Mouse (Mus musculus): ENCODE results near the gene Grm1.

The Grm1 gene

DNA sequence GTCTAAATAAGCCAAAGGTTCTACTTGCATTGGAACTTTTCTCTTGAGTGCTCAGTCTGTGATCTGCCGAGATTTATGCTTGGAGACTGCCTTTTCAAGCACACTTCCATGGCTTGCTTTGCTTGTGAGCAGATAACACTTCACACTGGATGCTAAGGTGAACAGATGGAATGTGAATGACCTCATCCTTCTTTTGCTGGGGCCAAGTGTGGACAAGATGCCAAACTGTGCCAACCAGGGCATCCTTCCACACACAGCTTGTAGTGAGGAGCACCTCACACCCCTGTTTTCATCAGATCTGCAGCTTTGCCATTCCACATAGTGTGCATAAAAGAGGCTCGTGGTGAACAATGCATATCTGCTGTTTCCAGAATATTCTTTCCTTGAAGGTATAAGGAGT lies 371.3 kb downstream of the Grm1 start:
- DNase-seq = no peak

DNA sequence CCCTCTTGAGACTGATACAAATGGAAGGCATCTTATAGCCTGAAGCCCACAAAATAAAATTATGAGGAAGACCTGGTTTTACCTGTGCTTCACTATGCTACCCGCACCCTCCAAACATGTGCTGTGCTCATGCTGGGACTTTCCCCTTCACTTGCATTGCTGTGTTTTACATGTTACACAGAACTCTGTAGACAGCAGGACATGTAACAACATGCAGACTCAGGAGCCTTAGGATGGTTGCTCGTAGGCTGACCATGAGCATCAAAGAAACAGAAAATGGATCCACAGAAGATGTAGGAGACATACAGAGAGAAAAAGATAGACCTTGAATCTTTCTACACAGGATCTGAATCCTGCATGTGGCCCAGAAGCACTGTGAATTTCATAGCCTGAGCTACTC lies 371.8 kb downstream of the Grm1 start:
- no peak for DNase-seq

DNA sequence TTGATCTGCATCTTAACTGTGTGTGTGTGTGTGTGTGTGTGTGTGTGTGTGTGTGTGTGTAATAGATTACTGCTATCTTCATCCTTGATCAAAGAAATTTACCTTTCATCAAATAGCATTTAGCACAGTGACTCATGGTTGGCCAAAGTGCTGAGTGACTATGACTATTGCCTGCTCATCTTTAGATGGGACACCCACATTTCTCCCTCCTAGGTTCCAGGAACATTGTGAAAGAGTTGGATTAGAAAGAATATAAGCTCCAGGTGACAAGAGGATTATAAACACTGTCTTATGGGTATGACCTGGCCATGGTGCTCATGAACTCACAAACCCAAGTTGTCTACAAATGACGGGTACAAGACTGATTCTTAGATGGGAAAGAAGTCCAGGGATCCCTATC lies 374.1 kb downstream of the Grm1 start:
- DNase-seq = no peak

DNA sequence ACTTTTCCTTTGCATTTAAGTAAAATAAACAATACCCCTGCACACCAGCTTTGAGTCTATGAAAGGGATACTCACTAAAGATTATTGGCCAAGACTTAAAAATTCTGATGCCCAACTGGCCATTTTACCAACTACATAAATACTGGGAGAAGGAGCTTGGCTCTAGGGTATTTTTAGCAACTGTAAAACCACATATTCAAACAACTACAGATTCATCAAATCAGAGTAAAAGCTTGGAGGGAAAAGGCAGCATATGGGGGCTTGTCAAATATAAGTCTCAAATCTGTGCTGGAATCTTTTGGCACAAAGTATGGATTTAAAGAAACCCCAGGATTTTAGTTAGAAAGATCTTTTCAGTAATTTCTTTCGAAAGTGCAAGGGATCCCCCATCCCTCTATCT lies 380.8 kb downstream of the Grm1 start:
- DNase-seq = no peak

DNA sequence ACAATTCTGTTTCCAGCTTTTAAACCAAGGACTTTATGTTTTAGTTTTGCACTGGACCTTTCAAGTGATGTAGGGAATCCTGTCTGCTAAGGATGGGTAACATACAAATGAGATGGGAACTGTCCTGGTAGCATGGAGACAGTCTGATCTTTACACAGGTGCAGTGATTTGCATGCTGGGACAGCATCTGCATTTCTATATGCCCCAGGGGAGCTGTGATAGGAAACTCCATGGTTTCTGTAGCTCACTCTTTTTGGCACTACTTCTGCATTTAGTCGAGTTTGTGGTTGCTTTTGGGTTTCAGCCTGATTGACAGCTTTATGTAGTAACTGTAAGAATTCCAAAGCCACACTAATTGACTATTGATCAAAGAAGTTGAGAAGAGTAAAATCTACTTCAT lies 381.3 kb downstream of the Grm1 start:
- DNase-seq = no peak

DNA sequence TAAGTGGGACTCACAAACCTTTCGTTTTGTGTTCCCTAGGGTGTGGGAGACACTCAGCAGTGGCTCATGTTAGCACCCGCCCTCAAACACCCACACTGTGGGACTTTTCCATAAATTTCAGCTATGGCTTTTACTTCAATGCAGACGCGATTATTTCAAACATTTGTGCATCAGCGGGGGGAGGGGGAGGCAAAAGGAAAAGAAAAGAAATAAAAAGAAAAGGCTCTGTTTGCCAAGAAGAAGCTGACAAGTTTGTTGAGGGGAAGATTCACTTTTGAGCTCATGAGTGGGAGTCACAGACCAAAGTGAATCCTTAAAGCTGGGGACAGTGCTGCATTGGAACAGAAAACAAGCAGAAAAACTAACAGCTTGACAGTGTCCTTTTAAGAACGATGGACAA lies 384.7 kb downstream of the Grm1 start:
- no peak for DNase-seq

DNA sequence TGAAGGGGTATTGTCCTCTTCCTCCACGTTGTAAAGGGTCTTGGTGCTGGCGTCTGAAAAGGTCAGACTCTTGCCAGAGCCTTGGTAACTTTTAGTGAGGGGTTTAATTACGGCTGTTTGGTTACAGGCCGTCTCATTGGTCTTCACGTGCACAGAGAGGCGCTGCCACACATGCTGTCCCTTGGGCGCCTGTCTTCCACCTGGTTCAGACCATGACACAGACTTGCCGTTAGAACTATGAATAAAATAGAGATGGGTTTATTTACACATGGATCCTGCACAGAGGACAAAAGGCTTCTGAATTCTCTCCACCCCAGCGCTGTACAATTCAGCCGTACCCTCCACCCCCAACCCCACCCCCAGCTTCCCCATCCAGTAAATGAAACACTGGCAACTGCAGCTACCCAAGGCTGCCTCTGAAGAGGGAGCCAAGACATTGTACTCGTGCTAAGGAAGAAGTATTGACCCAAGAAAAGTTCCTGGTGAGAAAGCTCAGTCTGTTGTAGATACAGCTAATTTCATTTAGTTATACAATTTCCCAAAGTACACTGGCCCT lies 392.4 kb downstream of the Grm1 start:
- DNase-seq = no peak

DNA sequence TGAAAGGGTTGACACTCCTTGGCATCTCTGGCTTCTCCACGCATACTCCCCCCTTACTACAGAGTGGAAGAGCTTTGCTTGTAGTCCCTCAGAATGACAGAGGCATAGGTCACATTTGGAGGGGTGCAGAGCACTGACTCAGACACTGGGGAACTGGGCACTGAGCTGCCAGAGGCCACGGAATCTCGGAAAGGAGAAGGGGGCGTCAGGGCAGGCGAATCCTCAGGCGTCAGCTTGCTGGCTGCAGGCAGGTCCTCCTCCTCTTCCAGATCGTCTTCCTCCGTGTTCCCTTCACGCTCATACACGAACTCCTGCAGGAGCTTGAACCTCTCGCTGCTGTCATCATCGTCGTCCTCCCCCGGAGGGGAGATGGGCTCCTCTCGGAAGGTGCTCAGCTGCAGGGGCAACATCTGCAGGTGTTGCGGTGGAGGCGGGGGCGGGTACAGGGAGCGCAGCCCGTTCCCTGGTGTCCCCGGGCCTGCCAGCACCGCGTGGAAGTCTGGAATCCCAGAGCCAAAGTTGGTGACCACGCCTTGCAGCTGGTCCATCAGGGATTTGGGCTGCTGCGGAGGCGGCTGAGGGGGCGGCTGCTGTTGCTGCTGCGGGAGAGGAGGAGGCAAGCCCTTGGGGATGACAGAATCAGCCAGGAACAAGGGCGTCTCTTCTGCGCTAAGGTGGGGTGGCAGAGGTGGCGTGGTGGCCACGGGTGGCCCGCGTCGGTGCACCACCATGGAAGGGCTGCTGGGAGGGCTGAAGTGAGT lies 393.1 kb downstream of the Grm1 start:
- peak; percentile 62 for DNase-seq

DNA sequence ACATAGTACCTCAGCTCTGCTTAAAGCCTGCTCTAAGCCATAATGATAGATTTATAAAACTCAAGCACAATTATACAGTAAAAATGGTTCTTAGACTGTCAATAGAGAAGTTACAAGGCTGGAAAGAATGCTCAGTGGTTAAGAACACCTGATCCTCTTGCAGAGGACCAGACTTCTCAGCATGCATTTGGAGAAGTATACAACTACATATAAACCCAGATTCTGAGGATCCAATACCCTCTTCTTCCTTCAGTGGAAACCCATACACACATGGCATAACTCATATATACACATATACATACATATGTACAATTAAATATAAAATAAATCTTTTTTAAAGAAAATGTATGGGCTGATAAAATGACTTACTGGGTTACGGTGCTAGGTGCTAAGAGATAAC lies 401.1 kb downstream of the Grm1 start, which contains the start of gene Gm10944:
Gene Gm10944, plus strand, starts transcription at position 301 of the 400 bp plus-strand sequence.
- no peak for DNase-seq

DNA sequence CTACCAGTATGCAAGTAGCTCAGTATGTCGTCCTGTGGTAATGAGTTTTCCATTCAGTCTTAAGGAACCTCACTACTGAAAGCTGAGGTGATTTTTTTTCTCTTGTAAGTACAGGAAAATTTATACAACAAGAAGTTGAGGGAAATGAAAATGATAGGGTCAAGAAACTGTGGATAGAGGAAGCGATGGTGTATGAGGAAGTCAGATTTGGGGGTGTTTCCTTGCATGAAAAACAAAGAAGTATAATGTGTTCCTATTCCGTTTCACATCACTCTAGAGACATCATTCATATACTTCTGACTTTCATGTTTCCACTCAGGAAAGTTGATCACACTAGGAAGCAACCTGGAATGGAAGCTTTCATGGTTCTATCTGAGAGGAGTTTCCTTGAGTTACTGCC lies 422.2 kb downstream of the Grm1 start:
- DNase-seq = no peak

DNA sequence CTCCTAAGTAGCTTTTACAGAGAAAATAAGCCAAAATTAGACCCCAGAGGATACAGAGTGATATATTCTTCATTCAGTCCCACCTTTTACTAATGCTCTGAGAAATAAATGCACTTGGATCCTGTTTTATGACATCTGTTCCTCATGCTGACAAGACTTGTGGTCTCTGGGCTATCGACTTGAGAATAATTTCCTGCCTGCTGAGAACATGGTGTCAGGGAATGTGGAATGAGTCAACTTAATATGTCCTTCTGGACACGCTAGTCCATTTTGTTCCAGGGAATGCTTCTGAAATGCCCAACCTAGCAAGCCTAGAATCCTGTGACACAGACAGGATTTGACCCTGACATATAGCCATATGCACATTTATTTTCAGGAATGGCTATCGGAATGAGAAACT lies 423.0 kb downstream of the Grm1 start:
- no peak for DNase-seq

DNA sequence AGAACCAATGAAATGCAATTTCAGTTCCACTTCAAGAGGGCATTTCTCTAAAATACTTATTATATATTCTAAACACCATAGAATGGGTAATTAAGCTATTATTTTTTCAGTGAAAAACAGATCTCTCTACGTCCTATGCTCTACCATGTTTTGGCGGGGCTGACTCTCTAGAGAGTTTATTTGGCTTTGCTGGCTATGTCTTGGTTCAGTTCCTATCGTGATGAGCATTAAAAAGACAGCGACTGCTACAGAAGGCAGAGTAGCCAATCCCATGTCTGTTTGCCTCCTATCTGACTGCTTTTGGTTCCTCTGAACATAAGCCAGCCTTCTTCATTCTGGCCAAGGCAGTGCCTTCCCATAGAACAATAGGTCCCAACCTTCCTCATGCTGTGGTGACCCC lies 425.5 kb downstream of the Grm1 start:
- no peak for DNase-seq

DNA sequence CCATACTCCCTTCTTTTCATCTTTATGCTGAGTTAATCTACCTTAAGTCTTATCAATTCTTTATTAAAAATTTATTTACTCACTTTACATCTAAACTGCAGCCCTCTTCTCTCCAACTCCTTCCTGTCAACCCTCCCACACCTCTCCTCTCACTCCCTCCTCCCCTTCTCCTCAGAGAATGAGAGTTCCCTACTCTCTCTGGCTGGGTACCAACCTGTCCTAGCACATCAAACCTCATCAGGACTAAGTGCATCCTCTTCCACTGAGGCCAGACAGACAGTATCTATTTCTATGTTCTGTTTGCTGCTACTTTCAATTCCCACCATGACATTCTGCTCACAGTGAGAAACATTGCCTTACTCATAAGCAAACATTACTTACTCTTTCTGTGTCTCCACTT lies 426.2 kb downstream of the Grm1 start:
- DNase-seq = no peak

Data from layer of hippocampus, adult 9-11 months (tissue).